Mouse (Mus musculus): ENCODE results near the gene Tmem221. TPM values are rescaled to one million over a fixed set of nuclear protein-coding genes. Genes with fewer than 3 reads are reported as not detected.

Gene Tmem221
- total and polyA plus RNA-seq, 3 experiments, result 1.7 to 5.1 TPM; not detected in 1

- H3K27me3 ChIP-seq (ENCODE audit: control insufficient read depth in 1 of 2, insufficient read depth in 2 of 2, low read length in 2 of 2), result no peaks in the 10 kb centered on the region
- TF ChIP-seq MAX (IDR thresholded peaks at IDR 0.05; ENCODE audit: low read length) (no peak), E2F4 (IDR thresholded peaks at IDR 0.05; ENCODE audit: borderline replicate concordance, low read depth, low read length) (no peak), UBTF (IDR thresholded peaks at IDR 0.05; ENCODE audit: borderline replicate concordance, insufficient read depth, low read depth, low read length) (no peak), ZNF384 (IDR thresholded peaks at IDR 0.05; ENCODE audit: low read depth, low read length) (no peak), ZC3H11A (IDR thresholded peaks at IDR 0.05; ENCODE audit: low read depth, low read length) (no peak), MAFK (IDR thresholded peaks at IDR 0.05; ENCODE audit: borderline replicate concordance, low read depth, low read length) (no peak), ETS1 (IDR thresholded peaks at IDR 0.05; ENCODE audit: low read depth, low read length) (no peak; the same call in 1 of the 2 replicates), MYB (IDR thresholded peaks at IDR 0.05; ENCODE audit: low read depth, low read length) (no peak), KAT2A (conservative IDR thresholded peaks at IDR 0.05; ENCODE audit: low read depth, low read length) (no peak)
- peaks cover 0 to 12% of the 10 kb centered on the region in 2 experiments; a peak in 3 of 4 replicates for H3K36me3 ChIP-seq (ENCODE audit: control insufficient read depth in 1 of 2, insufficient read depth in 2 of 2, low read length in 2 of 2)
- DNase-seq (ENCODE audit: low read depth, low spot score), result peak; percentile 85
- no peaks in the 10 kb centered on the region for H3K9me3 ChIP-seq (replicated peaks; ENCODE audit: insufficient read depth, low read length)
- no peak overlapping the region for H3K9ac ChIP-seq (ENCODE audit: control insufficient read depth, low read depth, low read length, poor library complexity, severe bottlenecking)
- no peak overlapping the region for H3K27ac ChIP-seq (ENCODE audit: control insufficient read depth, low read depth, low read length)
- no peak overlapping the region for H3K4me3 ChIP-seq (ENCODE audit: control insufficient read depth in 1 of 2, insufficient read depth in 1 of 2, low read depth in 2 of 2, low read length in 2 of 2)
- H3K4me1 ChIP-seq (ENCODE audit: control insufficient read depth in 1 of 2, insufficient read depth in 2 of 2, low read length in 2 of 2), result peaks cover 9 to 24% of the 10 kb centered on the region in 2 experiments
- peaks cover 17% of the 10 kb centered on the region for H3K79me2 ChIP-seq (ENCODE audit: control insufficient read depth, insufficient read depth, low read length, poor library complexity)
These were observed 38.1 kb upstream of the Tmem221 start for GRCm38 (mm10) chr8:71596798-71597197.

- DNase-seq (ENCODE audit: low read depth, low spot score), result peak; percentile 47
- Histone ChIP-seq H3K27me3 (ENCODE audit: control insufficient read depth in 1 of 2, insufficient read depth in 2 of 2, low read length in 2 of 2) (no peaks in the 10 kb centered on the region), H3K9ac (ENCODE audit: control insufficient read depth, low read depth, low read length, poor library complexity, severe bottlenecking) (no peak overlapping the region), H3K4me1 (ENCODE audit: control insufficient read depth in 1 of 2, insufficient read depth in 2 of 2, low read length in 2 of 2) (peaks cover 9 to 24% of the 10 kb centered on the region in 2 experiments), H3K9me3 (replicated peaks; ENCODE audit: insufficient read depth, low read length) (no peaks in the 10 kb centered on the region), H3K4me3 (ENCODE audit: control insufficient read depth in 1 of 2, insufficient read depth in 1 of 2, low read depth in 2 of 2, low read length in 2 of 2) (no peak overlapping the region), H3K79me2 (ENCODE audit: control insufficient read depth, insufficient read depth, low read length, poor library complexity) (peaks cover 17% of the 10 kb centered on the region), H3K36me3 (ENCODE audit: control insufficient read depth in 1 of 2, insufficient read depth in 2 of 2, low read length in 2 of 2) (peaks cover 0 to 12% of the 10 kb centered on the region in 2 experiments; a peak in 3 of 4 replicates), H3K27ac (ENCODE audit: control insufficient read depth, low read depth, low read length) (peak overlapping the region; percentile 3; the same call in 1 of the 2 replicates)
- TF ChIP-seq CHD1 (IDR thresholded peaks at IDR 0.05; ENCODE audit: low read depth, low read length), result no peak
- no peak for TF ChIP-seq POLR2A (IDR thresholded peaks at IDR 0.05; ENCODE audit: control insufficient read depth in 1 of 2, insufficient read depth in 1 of 2, low read depth in 1 of 2, low read length in 2 of 2, poor library complexity in 1 of 2)
- no peak for TF ChIP-seq ELF1 (IDR thresholded peaks at IDR 0.05; ENCODE audit: low read depth, low read length)
- TF ChIP-seq UBTF (IDR thresholded peaks at IDR 0.05; ENCODE audit: borderline replicate concordance, insufficient read depth, low read depth, low read length), result no peak
- no peak for TF ChIP-seq SIN3A (IDR thresholded peaks at IDR 0.05; ENCODE audit: low read length)
- no peak for TF ChIP-seq EP300 (IDR thresholded peaks at IDR 0.05; ENCODE audit: low read depth in 1 of 2, low read length in 2 of 2)
- TF ChIP-seq ZMIZ1 (IDR thresholded peaks at IDR 0.05; ENCODE audit: low read depth, low read length), result no peak
- TF ChIP-seq POLR2AphosphoS5 (IDR thresholded peaks at IDR 0.05; ENCODE audit: borderline replicate concordance, low read depth, low read length), result no peak
- no peak for TF ChIP-seq CHD2 (IDR thresholded peaks at IDR 0.05; ENCODE audit: low read length)
- TF ChIP-seq MAZ (IDR thresholded peaks at IDR 0.05; ENCODE audit: low read depth, low read length), result no peak
- TF ChIP-seq TAL1 (IDR thresholded peaks at IDR 0.05; ENCODE audit: low read length), result no peak
- no peak for TF ChIP-seq BHLHE40 (IDR thresholded peaks at IDR 0.05; ENCODE audit: borderline replicate concordance, low read depth, low read length)
- no peak for TF ChIP-seq MYB (IDR thresholded peaks at IDR 0.05; ENCODE audit: low read depth, low read length)
These were observed 37.7 kb upstream of the Tmem221 start for GRCm38 (mm10) chr8:71596384-71596783.
